Mouse (Mus musculus) regulatory T cell (primary cell): ENCODE results near the gene Med7.
"Not testable (repeated sequence)": the region's sequence is repeated elsewhere in the genome, so short reads cannot be mapped to it uniquely, and the experiment has no call there.

Source experiments
- in situ Hi-C: fragments of 300-600 bp; cut with MboI, MseI; formaldehyde crosslinking; loops from one replicate; pipeline ENCODE4 v1.15.1; 2025; ENCODE audit warnings: high pct_unique_total_duplicates

Med7 gene

DNA sequence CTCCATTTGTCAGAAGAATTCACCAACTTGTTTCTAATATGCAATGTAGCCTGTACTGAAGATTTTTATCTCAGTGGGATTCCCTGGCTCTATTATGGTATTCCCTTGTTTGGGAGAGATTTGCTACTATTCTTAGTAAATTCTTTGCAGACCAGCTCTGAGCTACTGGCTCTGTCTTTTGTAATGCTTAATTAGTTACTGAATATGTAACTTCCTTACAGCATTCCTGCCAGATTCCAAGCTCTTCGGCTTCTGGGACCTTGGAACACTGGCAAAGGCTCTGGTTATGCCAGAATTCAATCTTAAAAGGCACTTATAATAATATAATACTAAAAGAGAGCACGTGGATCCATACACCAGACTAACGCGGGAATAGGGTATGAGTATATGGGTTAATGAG is 8.6 kb upstream of the Med7 start:
- in situ Hi-C loops: not testable (repeated sequence)

- in situ Hi-C loops: loop anchor here (5.0 kb wide), 1 partner anchor 68 kb away; no protein-coding TSS in a partner anchor
These were observed 6.6 kb upstream of the Med7 start for GRCm38 (mm10) chr11:46430123-46430522.

DNA sequence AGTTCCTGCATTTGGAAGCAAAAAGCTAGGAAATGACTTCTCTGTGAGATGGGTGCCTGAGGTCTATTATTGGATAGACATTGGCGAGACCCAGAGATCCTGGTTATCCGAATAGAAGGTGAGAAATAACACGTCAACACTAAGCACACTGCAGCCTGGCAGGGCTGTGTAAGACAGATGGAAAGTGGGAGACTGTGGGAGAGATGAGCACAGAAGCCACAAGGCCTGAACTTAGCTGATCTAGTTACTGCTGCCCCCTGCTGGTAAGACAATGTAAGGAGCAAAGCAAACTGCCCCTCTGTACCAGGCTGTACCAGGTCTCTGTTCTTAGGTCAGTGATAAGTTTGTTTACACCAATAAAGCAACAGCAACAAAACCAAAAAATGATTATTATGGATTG is 5.6 kb upstream of the Med7 start:
- in situ Hi-C loops: loop anchor here (5.0 kb wide), 1 partner anchor 69 kb away; no protein-coding TSS in a partner anchor

DNA sequence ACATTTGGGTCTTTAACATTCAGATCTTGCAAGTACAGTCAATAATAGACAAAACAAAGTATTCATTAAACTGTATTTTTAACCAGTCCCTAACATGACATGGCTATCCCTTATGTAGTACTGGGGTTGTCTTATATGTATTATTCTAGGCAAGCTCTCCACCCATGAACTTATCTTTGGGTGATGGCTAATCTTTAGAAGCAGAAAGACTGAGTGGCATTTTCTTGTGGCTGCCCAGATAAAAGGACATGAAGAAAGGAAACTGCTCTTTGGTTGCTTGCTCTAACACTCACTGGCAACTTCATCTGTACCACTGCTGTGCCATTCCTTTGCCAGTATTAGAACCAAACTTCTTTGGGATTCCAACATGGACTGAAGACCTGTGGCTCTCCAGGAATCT is 1.4 kb upstream of the Med7 start:
- in situ Hi-C loops: no loop called here

GRCm38 (mm10) chr11:46437459-46438000 is 805 bp downstream of the Med7 start:
- in situ Hi-C loops: no loop called here

GRCm38 (mm10) chr11:46439005-46439543 is 2.3 kb downstream of the Med7 start:
- in situ Hi-C loops: no loop called here

DNA sequence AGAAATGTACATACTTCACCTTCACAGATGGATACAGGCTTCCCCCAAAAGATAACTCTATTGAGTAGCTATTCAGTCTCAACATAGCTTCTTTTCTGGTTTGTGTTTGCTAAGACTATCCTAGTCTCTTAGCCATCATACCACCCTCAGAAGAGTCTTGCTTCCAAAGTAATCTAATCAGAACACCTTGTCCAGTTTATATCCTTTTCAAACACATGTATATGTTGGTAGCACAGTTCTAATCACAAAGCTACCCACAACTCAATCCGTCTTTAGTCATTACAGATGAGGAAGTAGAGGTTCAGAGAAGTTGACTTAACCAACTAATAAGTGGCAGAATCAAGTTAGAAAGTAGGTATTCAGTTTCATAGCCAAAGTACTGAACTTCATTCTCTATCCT is 5.0 kb downstream of the Med7 start:
- in situ Hi-C loops: no loop called here

DNA sequence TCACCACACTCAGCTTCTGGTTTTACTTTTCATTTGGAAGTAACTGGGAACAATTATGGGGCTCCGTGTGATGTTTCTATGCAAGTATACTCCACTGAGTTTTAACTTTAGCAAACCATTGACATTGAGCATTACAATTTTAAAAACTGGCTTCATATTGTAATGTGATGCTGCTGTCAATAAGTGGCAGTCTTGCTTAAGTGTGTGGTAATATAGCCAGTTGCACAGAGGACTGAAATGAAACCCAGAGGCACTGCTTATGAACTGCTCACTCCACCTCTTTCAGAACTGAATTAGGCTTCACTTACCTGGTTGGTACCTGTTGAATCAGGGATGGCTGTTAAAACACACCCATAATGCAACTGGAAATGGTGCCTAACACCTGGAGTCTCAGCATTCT is 6.4 kb downstream of the Med7 start:
- in situ Hi-C loops: no loop called here

- in situ Hi-C loops: no loop called here
These were observed 7.3 kb downstream of the Med7 start for GRCm38 (mm10) chr11:46443979-46444378.

- in situ Hi-C loops: no loop called here
These were observed 9.4 kb downstream of the Med7 start for GRCm38 (mm10) chr11:46446150-46446549.

DNA sequence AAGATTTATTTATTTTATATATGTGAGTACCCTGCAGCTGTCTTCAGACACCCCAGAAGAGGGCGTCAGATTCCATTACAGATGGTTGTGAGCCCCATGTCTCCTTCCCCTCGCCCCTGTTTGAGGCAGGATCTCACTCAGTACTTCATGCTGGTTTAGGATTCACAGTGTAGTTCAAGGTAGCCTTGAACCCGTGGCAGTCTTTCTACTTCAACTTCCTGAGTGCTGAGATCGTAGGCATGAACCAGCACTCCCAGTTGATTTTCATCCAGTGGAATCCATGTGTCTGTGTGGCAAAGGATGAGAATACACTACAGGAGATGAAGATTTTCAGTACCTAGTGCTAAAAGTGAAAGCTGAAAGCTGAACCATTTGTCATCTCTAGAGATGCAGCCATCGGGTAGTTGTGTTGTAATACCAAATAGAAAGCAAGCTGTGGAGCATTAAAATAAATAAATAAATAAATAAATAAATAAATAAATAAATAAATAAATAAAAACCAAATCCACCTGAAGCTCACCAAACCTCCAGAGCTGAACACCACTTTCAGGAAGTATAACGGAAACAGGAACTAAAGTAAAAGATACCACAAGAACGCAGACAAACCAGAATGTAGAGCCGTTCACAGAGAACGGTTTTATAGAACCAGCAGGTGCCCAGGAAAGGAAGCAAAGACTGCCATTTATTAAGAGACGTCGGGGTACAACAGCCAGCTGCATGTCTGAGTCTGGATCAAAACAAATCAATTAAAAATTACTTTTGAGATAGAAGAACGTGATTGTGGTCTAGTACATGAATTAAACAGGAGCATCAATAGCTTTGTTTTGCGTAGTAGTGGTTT is 11.1 kb downstream of the Med7 start:
- in situ Hi-C loops: no loop called here

DNA sequence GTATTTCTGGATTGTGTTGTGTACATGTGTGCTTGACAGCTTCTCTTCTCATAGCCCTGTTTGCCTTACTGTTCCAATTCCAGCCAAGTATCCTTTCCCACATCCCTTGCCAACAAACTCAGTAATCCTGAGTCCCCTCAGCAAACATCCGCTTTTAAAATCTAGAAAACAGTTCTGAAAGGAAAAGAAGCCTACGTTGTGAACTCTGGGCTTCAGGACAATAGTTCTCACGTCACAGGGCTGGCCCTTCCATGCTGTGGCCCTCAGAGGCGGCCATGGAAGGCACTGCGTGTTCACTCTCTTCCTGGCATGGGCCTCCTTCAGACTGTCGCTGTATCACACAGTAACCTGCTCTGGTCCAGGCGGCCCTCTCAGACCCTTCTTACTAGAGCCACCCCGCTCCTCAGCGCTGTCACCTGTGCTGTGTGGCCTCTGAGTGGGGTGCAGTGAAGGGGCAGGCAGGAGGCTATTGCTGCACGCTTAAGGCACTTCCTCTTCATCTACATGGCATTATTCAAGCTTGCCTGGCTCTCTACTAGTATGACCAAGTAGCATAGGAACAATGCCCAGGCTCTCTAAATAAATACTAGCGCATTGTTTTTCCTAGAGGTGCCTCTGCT is 12.8 kb downstream of the Med7 start:
- in situ Hi-C loops: loop anchor here (10.0 kb wide), 1 partner anchor 285 kb away; the partner anchor contains the start of gene Havcr1

DNA sequence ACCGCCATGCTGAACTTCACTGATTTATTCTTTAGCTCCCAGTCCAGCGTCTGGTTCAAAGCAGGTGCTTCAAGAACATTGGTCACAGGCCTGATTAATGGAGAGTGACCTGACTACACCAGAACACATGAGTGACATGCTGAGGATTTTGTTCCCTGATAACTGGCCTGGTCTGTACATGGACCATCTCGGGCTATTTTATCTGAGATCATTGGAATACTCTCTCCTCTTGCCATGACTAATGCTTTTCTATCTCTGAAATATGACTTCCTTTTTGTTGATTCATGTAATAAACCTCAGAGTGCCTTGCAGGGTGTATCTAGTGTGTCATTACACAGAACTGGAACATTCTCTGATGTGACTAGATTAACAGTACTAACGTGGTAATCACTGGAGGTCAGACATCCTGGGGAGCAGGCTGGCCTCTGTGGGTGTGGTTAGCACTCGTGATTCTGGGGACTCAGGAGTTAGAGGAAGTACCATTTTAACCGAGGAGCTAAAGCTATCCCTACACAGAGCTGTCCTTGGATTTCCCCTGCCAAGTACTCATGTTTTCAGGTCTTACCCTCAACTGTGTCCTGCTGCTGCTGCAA is 17.8 kb downstream of the Med7 start, which contains the start of gene Havcr2:
TSS of gene Havcr2 (plus strand) at position 483 of the 593 bp plus-strand sequence.
- in situ Hi-C loops: loop anchor here (10.0 kb wide), 1 partner anchor 280 kb away; the partner anchor contains the start of gene Havcr1

DNA sequence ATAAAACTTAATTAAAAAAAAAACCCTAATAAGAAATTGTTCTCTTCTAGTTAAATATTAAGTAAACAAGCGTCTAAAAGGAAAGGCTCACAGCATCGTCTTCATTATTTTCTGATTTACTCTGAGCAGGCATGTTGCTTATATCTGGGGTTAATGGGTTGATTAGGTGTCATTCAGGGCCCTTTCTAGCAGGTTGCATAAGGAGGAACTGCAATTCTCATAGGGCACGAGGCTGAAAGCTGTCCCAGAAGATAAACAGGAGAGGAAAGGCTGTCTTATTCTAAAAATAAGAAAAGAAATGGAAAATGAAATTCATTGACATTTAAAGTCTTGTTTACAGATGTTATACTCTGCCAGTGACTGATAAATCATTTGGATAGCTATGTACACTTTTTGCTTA is 23.2 kb downstream of the Med7 start:
- in situ Hi-C loops: loop anchor here (10.0 kb wide), 1 partner anchor 275 kb away; the partner anchor contains the start of gene Havcr1

DNA sequence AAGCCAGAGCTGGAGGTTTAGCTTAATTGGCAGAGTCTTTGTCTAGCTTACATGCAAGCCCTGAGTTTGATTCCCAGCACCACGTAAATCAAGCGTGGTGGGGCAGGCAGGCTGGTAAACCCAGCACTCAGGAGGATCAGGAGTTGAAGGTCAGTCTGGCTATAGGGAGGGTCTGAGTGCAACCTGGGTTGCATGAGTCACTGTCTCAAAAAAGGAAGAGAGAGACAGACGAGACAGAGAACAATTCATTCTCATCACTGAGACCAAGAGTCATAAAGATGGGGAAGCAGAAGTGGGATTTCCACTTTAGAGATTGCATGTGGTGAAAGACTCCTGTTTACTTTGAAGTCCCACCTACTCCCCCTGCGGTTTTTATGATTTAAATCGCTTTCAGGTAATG is 24.6 kb downstream of the Med7 start:
- in situ Hi-C loops: no loop called here

DNA sequence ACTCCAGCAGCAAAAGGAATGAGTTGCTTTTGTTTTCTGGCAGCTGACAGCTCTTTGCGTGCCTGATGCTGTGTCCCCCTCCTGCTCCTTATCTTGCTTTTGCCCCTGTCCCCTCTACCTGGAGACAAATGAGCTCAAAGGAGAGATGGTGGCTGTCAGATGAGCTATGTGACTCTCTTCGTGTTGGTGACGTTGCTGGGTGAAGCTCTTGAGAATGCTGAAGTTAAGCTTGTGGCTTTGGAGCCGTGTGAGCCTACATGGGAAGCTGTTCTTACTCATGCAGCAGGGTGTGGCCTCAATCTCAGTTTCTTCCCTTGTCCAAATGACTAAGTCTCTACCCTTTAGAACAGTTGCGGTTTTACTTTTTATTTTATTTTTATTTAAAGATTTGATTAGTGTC is 25.2 kb downstream of the Med7 start:
- in situ Hi-C loops: no loop called here

DNA sequence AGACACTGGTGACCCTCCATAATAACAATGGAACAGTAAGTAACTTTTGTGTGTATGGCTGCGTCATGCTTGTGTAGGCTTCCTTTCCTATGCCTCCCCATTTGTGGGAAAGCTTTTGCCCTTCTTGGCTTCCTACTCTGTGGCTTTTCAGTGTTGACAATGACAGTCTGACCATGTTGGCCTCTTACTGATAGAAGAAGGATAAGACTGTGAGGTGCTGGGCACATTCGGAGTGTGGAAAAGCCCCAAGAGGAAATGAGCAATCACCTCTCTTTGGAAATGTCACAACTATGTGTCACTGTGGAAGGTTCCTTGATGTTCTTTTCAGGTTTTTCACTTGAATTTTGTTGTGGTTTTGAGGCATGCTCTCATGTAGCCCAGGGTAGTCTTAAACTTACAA is 30.2 kb downstream of the Med7 start:
- in situ Hi-C loops: no loop called here

DNA sequence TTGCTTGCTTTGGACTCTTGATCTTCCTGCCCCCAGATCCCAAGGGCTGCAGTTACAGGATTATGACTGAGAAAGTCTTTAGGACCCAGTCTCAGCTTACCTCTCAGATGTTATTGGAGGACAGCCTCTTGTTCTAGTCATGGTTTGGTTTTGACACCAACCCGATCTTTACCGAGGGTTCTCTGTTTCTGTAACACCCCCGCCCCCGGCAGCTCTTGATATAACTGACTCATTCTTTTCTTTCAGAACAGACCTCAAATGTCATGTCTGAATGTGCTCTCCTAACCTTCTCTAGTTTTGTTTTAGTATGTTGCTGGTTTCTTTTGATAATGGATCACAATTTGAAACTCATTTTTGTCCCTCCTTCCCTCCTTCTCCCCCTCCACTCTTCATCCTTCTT is 37.5 kb downstream of the Med7 start:
- in situ Hi-C loops: no loop called here

DNA sequence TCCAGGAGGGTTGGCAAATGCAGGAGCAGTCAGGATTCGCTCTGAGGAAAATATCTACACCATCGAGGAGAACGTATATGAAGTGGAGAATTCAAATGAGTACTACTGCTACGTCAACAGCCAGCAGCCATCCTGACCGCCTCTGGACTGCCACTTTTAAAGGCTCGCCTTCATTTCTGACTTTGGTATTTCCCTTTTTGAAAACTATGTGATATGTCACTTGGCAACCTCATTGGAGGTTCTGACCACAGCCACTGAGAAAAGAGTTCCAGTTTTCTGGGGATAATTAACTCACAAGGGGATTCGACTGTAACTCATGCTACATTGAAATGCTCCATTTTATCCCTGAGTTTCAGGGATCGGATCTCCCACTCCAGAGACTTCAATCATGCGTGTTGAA is 42.6 kb downstream of the Med7 start:
- in situ Hi-C loops: no loop called here

DNA sequence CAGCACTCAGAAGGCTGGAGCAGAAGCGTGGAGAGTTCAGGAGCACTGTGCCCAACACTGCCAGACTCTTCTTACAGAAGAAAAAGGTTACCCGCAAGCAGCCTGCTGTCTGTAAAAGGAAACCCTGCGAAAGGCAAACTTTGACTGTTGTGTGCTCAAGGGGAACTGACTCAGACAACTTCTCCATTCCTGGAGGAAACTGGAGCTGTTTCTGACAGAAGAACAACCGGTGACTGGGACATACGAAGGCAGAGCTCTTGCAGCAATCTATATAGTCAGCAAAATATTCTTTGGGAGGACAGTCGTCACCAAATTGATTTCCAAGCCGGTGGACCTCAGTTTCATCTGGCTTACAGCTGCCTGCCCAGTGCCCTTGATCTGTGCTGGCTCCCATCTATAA is 43.8 kb downstream of the Med7 start:
- in situ Hi-C loops: loop anchor here (5.0 kb wide), 1 partner anchor 42 kb away; the partner anchor contains the start of gene Gm12169

- in situ Hi-C loops: no loop called here
These were observed 51.5 kb downstream of the Med7 start for GRCm38 (mm10) chr11:46488231-46488630.

GRCm38 (mm10) chr11:46488650-46489049 is 51.9 kb downstream of the Med7 start:
- in situ Hi-C loops: no loop called here
